Mouse (Mus musculus): ENCODE results near the gene Cul9. TPM values are rescaled to one million over a fixed set of nuclear protein-coding genes. Genes with fewer than 3 reads are reported as not detected.

Gene Cul9
- polyA plus RNA-seq, 1 experiment from 2014 or later = 11.4 TPM

Small RNA genes lying within 50 kb of the gene (microRNA-seq; reads per million reads assigned to microRNA genes)
- gene Mir6976 = not detected

Other genes with a start within 250 kb of the Cul9 start
- 7.8 and 8.6 TPM in 2 replicates for gene Dlk2, start 249.0 kb downstream of the Cul9 start, polyA plus RNA-seq (2015; fragmentation: Nextera tagmentation; extraction: Ambion mirVana)
- gene Abcc10, start 218.0 kb downstream of the Cul9 start, polyA plus RNA-seq (2015; fragmentation: Nextera tagmentation; extraction: Ambion mirVana) = 6.1 and 6.3 TPM in 2 replicates
- gene Zfp318, start 162.7 kb downstream of the Cul9 start, polyA plus RNA-seq (2015; fragmentation: Nextera tagmentation; extraction: Ambion mirVana) = 11.4 and 13.4 TPM in 2 replicates
- gene Crip3, start 117.5 kb downstream of the Cul9 start, polyA plus RNA-seq (2015; fragmentation: Nextera tagmentation; extraction: Ambion mirVana) = 1.1 and 3.3 TPM in 2 replicates
- gene Slc22a7, start 107.9 kb downstream of the Cul9 start, polyA plus RNA-seq (2015; fragmentation: Nextera tagmentation; extraction: Ambion mirVana) = not detected in 2 replicates
- 0.14 and 0.27 TPM in 2 replicates for gene Ttbk1, start 58.7 kb downstream of the Cul9 start, polyA plus RNA-seq (2015; fragmentation: Nextera tagmentation; extraction: Ambion mirVana)
- 60.8 and 63.5 TPM in 2 replicates for gene Dnph1, start 49.7 kb downstream of the Cul9 start, polyA plus RNA-seq (2015; fragmentation: Nextera tagmentation; extraction: Ambion mirVana)
- gene Srf, start 9.8 kb upstream of the Cul9 start, polyA plus RNA-seq (2015; fragmentation: Nextera tagmentation; extraction: Ambion mirVana) = 6.3 and 8.9 TPM in 2 replicates
- 148 and 149 TPM in 2 replicates for gene Ptk7, start 83.1 kb upstream of the Cul9 start, polyA plus RNA-seq (2015; fragmentation: Nextera tagmentation; extraction: Ambion mirVana)
- gene Klc4, start 99.6 kb upstream of the Cul9 start, polyA plus RNA-seq (2015; fragmentation: Nextera tagmentation; extraction: Ambion mirVana) = 21.8 and 26.3 TPM in 2 replicates
- 92.7 and 95.4 TPM in 2 replicates for gene Mrpl2, start 99.8 kb upstream of the Cul9 start, polyA plus RNA-seq (2015; fragmentation: Nextera tagmentation; extraction: Ambion mirVana)
- 57.4 and 64.1 TPM in 2 replicates for gene Cul7, start 103.9 kb upstream of the Cul9 start, polyA plus RNA-seq (2015; fragmentation: Nextera tagmentation; extraction: Ambion mirVana)
- 72.3 and 75.6 TPM in 2 replicates for gene Rrp36, start 128.0 kb upstream of the Cul9 start, polyA plus RNA-seq (2015; fragmentation: Nextera tagmentation; extraction: Ambion mirVana)
- 160 and 176 TPM in 2 replicates for gene Mea1, start 132.4 kb upstream of the Cul9 start, polyA plus RNA-seq (2015; fragmentation: Nextera tagmentation; extraction: Ambion mirVana)
- gene Klhdc3, start 134.5 kb upstream of the Cul9 start, polyA plus RNA-seq (2015; fragmentation: Nextera tagmentation; extraction: Ambion mirVana) = 121 and 133 TPM in 2 replicates
- 85.8 and 100 TPM in 2 replicates for gene Ppp2r5d, start 158.7 kb upstream of the Cul9 start, polyA plus RNA-seq (2015; fragmentation: Nextera tagmentation; extraction: Ambion mirVana)
- 27.9 and 32.4 TPM in 2 replicates for gene Pex6, start 165.1 kb upstream of the Cul9 start, polyA plus RNA-seq (2015; fragmentation: Nextera tagmentation; extraction: Ambion mirVana)
- 0.34 and 1.8 TPM in 2 replicates for gene Gnmt, start 182.8 kb upstream of the Cul9 start, polyA plus RNA-seq (2015; fragmentation: Nextera tagmentation; extraction: Ambion mirVana)
- 65.5 and 67.0 TPM in 2 replicates for gene Cnpy3, start 205.8 kb upstream of the Cul9 start, polyA plus RNA-seq (2015; fragmentation: Nextera tagmentation; extraction: Ambion mirVana)
- 0.53 TPM in 1 of 2 replicates, not detected in the other for gene Ptcra, start 217.3 kb upstream of the Cul9 start, polyA plus RNA-seq (2015; fragmentation: Nextera tagmentation; extraction: Ambion mirVana)
- 69.8 and 78.6 TPM in 2 replicates for gene 2310039H08Rik, start 226.2 kb upstream of the Cul9 start, polyA plus RNA-seq (2015; fragmentation: Nextera tagmentation; extraction: Ambion mirVana)
- gene Rpl7l1, start 236.3 kb upstream of the Cul9 start, polyA plus RNA-seq (2015; fragmentation: Nextera tagmentation; extraction: Ambion mirVana) = 172 and 178 TPM in 2 replicates

Measured in embryonic facial prominence, embryonic 13.5 days (tissue).